Mouse (Mus musculus) left cerebral cortex, postnatal 36 days (tissue): Measurements from ENCODE around the gene Dtx4. TPM values are rescaled to one million over a fixed set of nuclear protein-coding genes. Genes with fewer than 3 reads are reported as not detected.
"Not testable (repeated sequence)": the region's sequence is repeated elsewhere in the genome, so short reads cannot be mapped to it uniquely, and the experiment has no call there.

ENCODE experiments used
- DNase-seq, 2 experiments: peaks; one replicate each; pipeline ENCODE4 v3.0.0; 2021 to 2022; ENCODE audit warnings: low spot score in 2 of 2, mixed read lengths in 1 of 2
- intact Hi-C: fragments of 180-260 bp; cut with DNase I; formaldehyde crosslinking; loops from one replicate; pipeline ENCODE4 v1.15.1; 2025
- total RNA-seq, 2 experiments: library from RNA; stranded (reverse); gene quantifications; 2 replicates each; pipeline ENCODE4 v1.2.3; 2021

Gene Dtx4
- 10 to 100 TPM; 32.9 to 35.5 TPM for total RNA-seq

- intact Hi-C loops, result loop anchor here (5.0 kb wide), 4 partner anchors 34 to 494 kb away; partner anchors contain the start of genes Lpxn and Zfp91
These were observed at the start of gene Dtx4 for GRCm38 (mm10) chr19:12501370-12502347. Gene Dtx4, minus strand, starts transcription at chr19:12501454.

GRCm38 (mm10) chr19:12550005-12550942, 49.0 kb upstream of the Dtx4 start:
- intact Hi-C loops, result no loop called here
- DNase-seq, result no peak

More at GRCm38 (mm10) chr19:12501370-12502347, at the start of gene Dtx4:
- DNase-seq, result peak; percentile 88 to 93

- intact Hi-C loops, result no loop called here
- no peak for DNase-seq
These were observed 47.9 kb upstream of the Dtx4 start for GRCm38 (mm10) chr19:12549166-12549565.

GRCm38 (mm10) chr19:12545440-12545839, 44.2 kb upstream of the Dtx4 start, which contains the start of gene Fam111a:
Gene Fam111a, plus strand, starts transcription at chr19:12545740.
- intact Hi-C loops, DNase-seq: not testable (repeated sequence)

GRCm38 (mm10) chr19:12541644-12542043, 40.4 kb upstream of the Dtx4 start:
- no peak for DNase-seq
- intact Hi-C loops, result no loop called here

- DNase-seq, result no peak
- intact Hi-C loops, result no loop called here
These were observed 39.5 kb upstream of the Dtx4 start for GRCm38 (mm10) chr19:12540727-12541126.

- DNase-seq, result no peak
- intact Hi-C loops, result no loop called here
These were observed 38.7 kb upstream of the Dtx4 start for GRCm38 (mm10) chr19:12539975-12540374.

- intact Hi-C loops, result no loop called here
- no peak for DNase-seq
These were observed 35.9 kb upstream of the Dtx4 start for GRCm38 (mm10) chr19:12537168-12537567.

GRCm38 (mm10) chr19:12523377-12523776, 22.1 kb upstream of the Dtx4 start:
- no peak for DNase-seq
- intact Hi-C loops, result no loop called here

- DNase-seq, result no peak
- intact Hi-C loops, result loop anchor here (1.0 to 2.0 kb wide), 3 partner anchors 74 to 302 kb away; partner anchors contain the start of genes Lpxn and Zfp91
These were observed 17.3 kb upstream of the Dtx4 start for GRCm38 (mm10) chr19:12518541-12518890.

- intact Hi-C loops, result loop anchor here (1.0 to 2.0 kb wide), 3 partner anchors 74 to 302 kb away; partner anchors contain the start of genes Lpxn and Zfp91
- peak; percentile 47 to 66 for DNase-seq
These were observed 16.7 kb upstream of the Dtx4 start for GRCm38 (mm10) chr19:12517671-12518540.

GRCm38 (mm10) chr19:12514621-12515020, 13.4 kb upstream of the Dtx4 start:
- DNase-seq, result no peak
- intact Hi-C loops, result no loop called here

GRCm38 (mm10) chr19:12502756-12503155, 1.5 kb upstream of the Dtx4 start:
- no peak for DNase-seq
- intact Hi-C loops, result loop anchor here (5.0 kb wide), 4 partner anchors 35 to 495 kb away; partner anchors contain the start of genes Lpxn and Zfp91

- DNase-seq, result peak; percentile 63 to 72
- intact Hi-C loops, result loop anchor here (5.0 kb wide), 4 partner anchors 34 to 494 kb away; partner anchors contain the start of genes Lpxn and Zfp91
These were observed 358 bp downstream of the Dtx4 start for GRCm38 (mm10) chr19:12500881-12501311.

- intact Hi-C loops, result loop anchor here (5.0 kb wide), 4 partner anchors 33 to 493 kb away; partner anchors contain the start of genes Lpxn and Zfp91
- DNase-seq, result peak; percentile 80 to 81
These were observed 1.1 kb downstream of the Dtx4 start for GRCm38 (mm10) chr19:12500124-12500523.

GRCm38 (mm10) chr19:12499485-12499884, 1.8 kb downstream of the Dtx4 start:
- intact Hi-C loops, result no loop called here
- no peak for DNase-seq

- DNase-seq, result no peak
- intact Hi-C loops, result no loop called here
These were observed 2.3 kb downstream of the Dtx4 start for GRCm38 (mm10) chr19:12498941-12499340.

GRCm38 (mm10) chr19:12498321-12498720, 2.9 kb downstream of the Dtx4 start:
- intact Hi-C loops, result no loop called here
- DNase-seq, result no peak
